Mouse (Mus musculus) C2C12 (cell line): ENCODE results near the gene Txndc12. TPM values are rescaled to one million over a fixed set of nuclear protein-coding genes. Genes with fewer than 3 reads are reported as not detected.
A peak's percentile ranks its signal among the peaks of the same experiment; 100 is the strongest.

Experiments used
- H3K27me3 ChIP-seq: one replicate; pipeline ENCODE4 v1.6.1; 2011; ENCODE audit not compliant: control insufficient read depth, insufficient read depth, insufficient read length
- H3K36me3 ChIP-seq: one replicate; pipeline ENCODE4 v1.6.1; 2011; ENCODE audit not compliant: control insufficient read depth, insufficient read depth
- H3K4me3 ChIP-seq: one replicate; pipeline ENCODE4 v1.5.1; 2011; ENCODE audit warnings: mild to moderate bottlenecking, control low read depth; ENCODE audit not compliant: poor library complexity, insufficient read depth, severe bottlenecking
- H3K79me2 ChIP-seq: one replicate; pipeline ENCODE4 v1.6.1; 2011; ENCODE audit not compliant: control insufficient read depth, insufficient read depth
- H3K79me3 ChIP-seq: one replicate; pipeline ENCODE4 v1.6.1; 2011; ENCODE audit warnings: low read depth, control low read depth
- H3ac ChIP-seq: one replicate; pipeline ENCODE3; 2011; ENCODE audit warnings: low read depth; ENCODE audit not compliant: control insufficient read depth, insufficient read length
- CEBPB ChIP-seq: IDR thresholded peaks from one replicate; pipeline ENCODE4 v1.6.1; 2011; ENCODE audit warnings: low read depth, mild to moderate bottlenecking, control low read depth, moderate library complexity
- CTCF ChIP-seq: IDR thresholded peaks from one replicate; pipeline ENCODE4 v1.5.1; 2011; ENCODE audit not compliant: control insufficient read depth, insufficient read depth, insufficient read length
- FOSL1 ChIP-seq: IDR thresholded peaks from one replicate; pipeline ENCODE4 v1.8.0; 2011; ENCODE audit warnings: mild to moderate bottlenecking, low read length; ENCODE audit not compliant: poor library complexity, insufficient read depth, severe bottlenecking
- MAX ChIP-seq: IDR thresholded peaks from one replicate; pipeline ENCODE4 v1.6.1; 2011; ENCODE audit warnings: mild to moderate bottlenecking, control low read depth
- MYOD1 ChIP-seq: IDR thresholded peaks from one replicate; pipeline ENCODE4 v1.6.1; 2011; ENCODE audit warnings: low read depth; ENCODE audit not compliant: control insufficient read depth, insufficient read length
- MYOG ChIP-seq: IDR thresholded peaks from one replicate; pipeline ENCODE4 v1.6.1; 2011; ENCODE audit not compliant: control insufficient read depth, insufficient read length; ENCODE audit errors: extremely low read depth
- USF1 ChIP-seq: IDR thresholded peaks from one replicate; pipeline ENCODE4 v1.6.1; 2011; ENCODE audit warnings: low read depth, mild to moderate bottlenecking, control low read depth, moderate library complexity
- long read RNA-seq, 2 experiments: library from polyadenylated mRNA; unstranded; transcript quantifications; one replicate each; pipeline ENCODE4 v2.0.0; 2019 to 2020
- polyA plus RNA-seq: library from polyadenylated mRNA; unstranded; fragments of >200 nt; fragmentation: generic; extraction: Trizol; gene quantifications from one replicate; pipeline ENCODE4 v1.2.1, GENCODE M21; 2012; ENCODE audit warnings: missing spikeins

Txndc12 gene
- polyA plus RNA-seq, result 51.1 TPM
- long read RNA-seq, experiment 1, transcript Txndc12-201 (7 exons, 1,359 nt), result major isoform, 101 of 114 reads
- long read RNA-seq, experiment 1, partial matches to known transcripts, result 13 of 114 reads
- long read RNA-seq, experiment 1, other reads (novel, unspliced or antisense), result 0 of 114 reads
- long read RNA-seq, experiment 2, transcript Txndc12-201 (7 exons, 1,359 nt), result major isoform, 100 of 102 reads
- long read RNA-seq, experiment 2, partial matches to known transcripts, result 0 of 102 reads
- long read RNA-seq, experiment 2, other reads (novel, unspliced or antisense), result 2 of 102 reads

DNA sequence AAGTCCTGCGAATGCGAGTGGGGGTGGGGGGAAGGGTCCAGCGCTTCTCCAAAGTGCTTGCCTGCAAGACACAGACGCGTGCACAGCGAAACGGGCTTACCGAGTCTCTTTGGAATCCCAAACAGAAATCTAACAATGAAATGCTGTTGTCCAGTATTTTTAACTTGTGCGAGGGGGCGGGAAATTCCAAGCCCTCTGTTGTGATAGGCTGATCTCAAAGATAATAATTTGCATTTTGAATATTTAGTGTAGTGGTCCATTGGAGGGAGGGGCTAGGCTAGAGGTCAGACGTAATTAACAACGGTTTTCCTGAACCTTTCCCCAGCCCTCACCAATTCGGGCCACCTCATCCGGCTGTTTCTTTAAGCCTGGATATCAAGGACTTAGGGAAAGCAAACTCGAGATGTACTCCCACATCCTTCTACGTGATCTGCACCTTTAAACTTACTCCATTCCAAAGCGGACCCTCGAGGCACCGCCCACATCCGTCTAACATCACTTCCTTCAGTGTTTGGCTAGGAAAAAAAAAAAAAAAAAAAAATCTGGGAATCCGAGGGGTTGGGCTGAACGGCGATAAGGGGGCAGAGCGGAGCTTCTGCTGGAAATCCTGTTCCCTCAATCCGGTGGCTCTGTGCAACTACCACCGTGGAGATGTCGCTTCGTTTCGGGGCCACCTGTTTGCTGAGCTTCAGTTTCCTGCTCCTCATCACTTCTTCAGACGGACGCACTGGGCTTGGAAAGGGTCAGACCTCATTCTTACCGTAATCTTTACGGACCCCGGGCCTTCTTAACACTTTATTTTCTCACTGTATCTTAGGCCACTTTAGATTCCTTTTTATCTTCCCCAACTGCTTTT lies at the start of gene Txndc12:
TSS of gene Txndc12 (plus strand) at position 487 of the 856 bp plus-strand sequence.
- TF ChIP-seq MYOD1, result peak; percentile 44
- TF ChIP-seq MYOG, result no peak
- peak within 1 kb of the TSS; percentile 89 for H3ac ChIP-seq
- H3K27me3 ChIP-seq, result no peaks in the 10 kb centered on the region
- peaks cover 81% of the 10 kb centered on the region for H3K79me2 ChIP-seq
- H3K36me3 ChIP-seq, result peaks cover 11% of the 10 kb centered on the region
- peak within 1 kb of the TSS; percentile 65 for H3K4me3 ChIP-seq
- H3K79me3 ChIP-seq, result peaks cover 37% of the 10 kb centered on the region

DNA sequence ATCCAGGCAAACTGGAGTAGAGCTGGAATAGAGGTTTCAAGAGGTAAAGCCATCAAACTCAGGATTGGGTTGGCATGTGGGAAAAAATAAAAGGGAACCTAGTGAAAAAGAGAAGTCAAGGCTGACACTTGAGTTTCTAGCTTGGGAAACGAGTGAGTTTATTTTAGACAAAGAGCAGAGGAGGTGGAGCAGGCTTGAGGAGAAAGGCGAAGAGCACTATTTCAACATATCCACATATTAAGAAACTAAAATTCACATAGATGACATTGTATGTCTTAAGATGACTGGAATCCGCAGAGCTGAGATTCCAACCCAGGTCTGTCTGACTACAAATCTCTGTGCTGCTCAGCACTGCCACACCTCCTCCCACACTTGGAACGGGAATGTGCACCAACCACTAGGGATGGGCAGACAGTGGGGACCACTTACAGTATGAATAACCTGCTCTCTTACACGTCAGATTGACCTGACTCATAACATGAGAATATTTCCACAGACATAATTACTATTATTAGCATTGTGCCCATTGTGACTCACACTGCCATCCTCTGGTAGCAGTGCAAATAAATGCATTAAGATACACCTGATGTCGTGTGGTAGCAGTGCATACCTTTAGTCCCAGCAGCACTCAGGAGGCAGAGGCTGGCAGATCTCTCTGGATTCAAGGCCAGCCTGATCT lies 45.0 kb upstream of the Txndc12 start:
- Histone ChIP-seq H3K4me3 (no peak overlapping the region), H3K36me3 (no peaks in the 10 kb centered on the region), H3K79me2 (no peaks in the 10 kb centered on the region), H3ac (no peak overlapping the region), H3K27me3 (no peaks in the 10 kb centered on the region), H3K79me3 (no peaks in the 10 kb centered on the region)
- TF ChIP-seq MAX, result no peak
- peak; percentile 0 for TF ChIP-seq CEBPB

DNA sequence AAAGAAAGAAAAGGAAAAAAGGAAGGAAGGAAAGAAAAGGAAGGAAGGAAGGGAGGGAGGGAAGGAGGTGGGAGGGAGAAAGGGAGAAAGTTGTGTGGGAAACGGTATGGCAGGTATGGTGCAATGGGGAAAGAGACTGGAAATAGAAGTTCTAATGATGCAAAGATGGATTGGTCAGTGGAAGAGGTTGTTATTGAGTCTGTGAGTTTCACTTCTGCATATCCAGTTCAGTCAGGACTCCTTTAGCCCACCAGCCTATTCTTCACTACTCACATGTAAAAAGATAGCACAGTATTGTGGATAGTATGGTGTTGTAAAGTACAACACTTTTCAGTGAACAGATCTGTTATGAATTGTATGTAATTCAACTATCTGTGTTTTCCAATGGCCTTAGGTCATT lies 43.9 kb upstream of the Txndc12 start:
- Histone ChIP-seq H3K36me3 (no peaks in the 10 kb centered on the region), H3K4me3 (no peak overlapping the region), H3K79me2 (no peaks in the 10 kb centered on the region), H3ac (no peak overlapping the region), H3K27me3 (no peaks in the 10 kb centered on the region), H3K79me3 (no peaks in the 10 kb centered on the region)
- TF ChIP-seq MYOD1 (no peak), USF1 (no peak), CTCF (no peak), MAX (no peak), CEBPB (no peak)

DNA sequence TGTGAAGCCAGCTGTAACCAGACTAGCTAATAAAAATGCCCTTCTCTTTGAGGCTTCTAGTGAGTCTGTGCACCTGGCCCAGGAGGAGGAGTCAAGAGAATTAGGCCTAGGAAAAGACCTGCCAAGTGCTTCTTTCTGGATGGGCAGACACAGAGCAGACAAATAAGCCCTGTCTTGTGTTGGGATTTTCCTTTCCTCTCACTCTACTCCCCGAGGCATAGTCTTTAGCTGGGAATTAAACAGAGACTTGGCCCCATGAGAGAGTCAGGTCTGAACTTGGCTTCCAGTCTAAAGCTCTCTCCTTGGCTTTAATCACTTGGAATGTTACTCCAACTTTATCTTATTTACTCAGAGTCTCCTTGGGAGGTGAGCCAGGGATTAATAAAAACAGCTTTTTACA lies 40.5 kb upstream of the Txndc12 start:
- Histone ChIP-seq H3ac (no peak overlapping the region), H3K79me3 (no peaks in the 10 kb centered on the region), H3K79me2 (no peaks in the 10 kb centered on the region), H3K36me3 (no peaks in the 10 kb centered on the region), H3K27me3 (no peaks in the 10 kb centered on the region), H3K4me3 (no peak overlapping the region)
- TF ChIP-seq CEBPB (no peak), MYOG (no peak), MYOD1 (no peak), MAX (no peak), FOSL1 (no peak), USF1 (no peak), CTCF (no peak)

DNA sequence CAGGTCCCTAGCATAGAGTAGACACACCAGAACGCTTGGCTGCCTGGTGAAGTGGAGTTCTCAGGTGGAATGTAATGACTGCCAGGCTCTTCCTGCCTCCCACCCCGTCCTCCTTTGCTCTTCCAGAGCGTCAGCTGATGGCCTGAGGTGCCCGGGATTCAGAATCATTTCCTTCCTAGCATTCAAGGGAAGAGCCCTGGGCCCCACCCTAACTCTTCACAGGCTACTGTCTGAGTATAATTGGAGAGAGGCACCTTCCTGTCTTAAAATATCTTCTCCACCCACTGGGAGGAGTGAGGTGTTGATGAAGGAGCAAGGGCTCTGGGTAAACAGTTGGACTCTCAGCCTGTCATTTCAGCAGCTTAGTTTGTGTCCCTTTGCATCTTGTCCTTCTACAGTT lies 37.7 kb upstream of the Txndc12 start:
- Histone ChIP-seq H3K36me3 (no peaks in the 10 kb centered on the region), H3K79me2 (no peaks in the 10 kb centered on the region), H3K79me3 (no peaks in the 10 kb centered on the region), H3K27me3 (no peaks in the 10 kb centered on the region), H3K4me3 (no peak overlapping the region), H3ac (no peak overlapping the region)
- TF ChIP-seq MYOG, result no peak
- no peak for TF ChIP-seq FOSL1
- no peak for TF ChIP-seq CEBPB
- TF ChIP-seq MYOD1, result no peak
- no peak for TF ChIP-seq USF1
- no peak for TF ChIP-seq CTCF
- no peak for TF ChIP-seq MAX
